Mouse (Mus musculus): ENCODE data around the gene Spata20.

DNA sequence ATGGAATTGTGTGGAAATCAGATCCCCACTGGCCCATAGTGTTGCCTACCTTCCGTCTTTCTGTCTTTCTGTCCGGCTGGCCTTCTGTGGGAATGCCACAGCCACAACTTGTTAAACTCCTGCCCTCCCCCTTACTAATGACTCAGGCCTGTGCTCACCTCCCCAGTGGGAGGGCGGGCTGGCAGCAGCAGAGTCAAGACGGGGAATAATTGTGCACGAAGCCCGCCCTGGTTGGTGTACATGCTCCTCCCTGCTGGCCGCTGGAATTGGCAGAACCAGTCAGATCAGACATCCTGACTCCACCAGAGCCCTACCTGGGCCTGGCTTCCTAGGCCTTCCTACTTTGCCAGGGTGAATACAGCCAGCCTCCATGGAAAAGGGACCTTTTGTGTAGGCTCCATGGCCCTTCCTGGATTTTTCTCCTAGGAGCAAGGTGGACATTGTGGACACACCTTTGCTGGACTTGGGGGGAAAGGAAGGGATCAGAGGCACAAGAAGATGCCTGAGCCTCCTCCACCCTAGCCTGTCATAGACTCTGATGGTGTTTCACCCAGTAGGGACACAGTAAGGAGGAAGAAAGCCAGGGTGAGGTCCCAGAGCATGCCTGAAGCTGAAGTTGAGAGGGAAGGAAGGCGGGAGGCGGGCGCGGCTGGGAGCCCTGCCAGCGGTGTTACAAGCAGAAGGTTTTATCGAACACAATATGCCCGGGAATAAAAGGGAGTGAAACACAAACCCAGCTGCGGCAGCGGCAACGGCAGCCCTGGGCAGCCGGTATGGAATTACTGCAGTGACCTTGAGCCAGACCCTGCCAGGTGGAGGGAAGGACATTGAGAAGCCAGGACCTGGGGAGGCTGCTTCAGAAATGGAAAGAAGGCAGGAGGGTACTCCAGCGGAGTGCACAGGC, 12.4 kb upstream of the Spata20 start:
- TF ChIP-seq CTCF (IDR thresholded peaks at IDR 0.05; ENCODE audit: low read depth, low read length) (no peak), POLR2A (IDR thresholded peaks at IDR 0.05; ENCODE audit: borderline replicate concordance, low read depth, low read length) (no peak)
